Mouse (Mus musculus): Measurements from ENCODE around the gene Cdh13. TPM values are rescaled to one million over a fixed set of nuclear protein-coding genes. Genes with fewer than 3 reads are reported as not detected.
"Not testable (repeated sequence)": the region's sequence is repeated elsewhere in the genome, so short reads cannot be mapped to it uniquely, and the experiment has no call there.

Cdh13 gene
- polyA plus RNA-seq, 1 experiment from 2014 or later: 56.3 TPM

- no peaks in the 10 kb centered on the region for H3K27me3 ChIP-seq
- no peak for ATAC-seq
- WGBS: 90% methylated on average over 3 of the region's 3 CpGs
Observed at GRCm38 (mm10) chr8:119269576-119269975, 986.0 kb downstream of the Cdh13 start.

GRCm38 (mm10) chr8:119270371-119270770 lies 986.8 kb downstream of the Cdh13 start:
- no peaks in the 10 kb centered on the region for H3K36me3 ChIP-seq
- no peak overlapping the region for H3K9ac ChIP-seq (replicated peaks)
- H3K4me3 ChIP-seq (replicated peaks): no peak overlapping the region
- no peak overlapping the region for H3K27ac ChIP-seq
- H3K27me3 ChIP-seq: no peaks in the 10 kb centered on the region
- H3K4me2 ChIP-seq (replicated peaks): no peak overlapping the region
- no peaks in the 10 kb centered on the region for H3K9me3 ChIP-seq
- no peak for ATAC-seq
- H3K4me1 ChIP-seq (replicated peaks): no peaks in the 10 kb centered on the region
- WGBS: 88% methylated on average over 9 of the region's 9 CpGs

More at GRCm38 (mm10) chr8:119269576-119269975, 986.0 kb downstream of the Cdh13 start:
- Histone ChIP-seq H3K36me3 (no peaks in the 10 kb centered on the region), H3K4me3 (replicated peaks) (no peak overlapping the region), H3K9ac (replicated peaks) (no peak overlapping the region), H3K4me1 (replicated peaks) (no peaks in the 10 kb centered on the region), H3K27ac (no peak overlapping the region), H3K9me3 (no peaks in the 10 kb centered on the region), H3K4me2 (replicated peaks) (no peak overlapping the region)

GRCm38 (mm10) chr8:119272891-119273290 lies 989.4 kb downstream of the Cdh13 start:
- Histone ChIP-seq H3K9me3 (no peaks in the 10 kb centered on the region), H3K9ac (replicated peaks) (no peak overlapping the region), H3K27ac (no peak overlapping the region), H3K4me2 (replicated peaks) (no peak overlapping the region), H3K4me1 (replicated peaks) (no peaks in the 10 kb centered on the region), H3K4me3 (replicated peaks) (no peak overlapping the region), H3K27me3 (no peaks in the 10 kb centered on the region), H3K36me3 (no peaks in the 10 kb centered on the region)
- ATAC-seq: no peak
- WGBS: 73% methylated on average over 8 of the region's 8 CpGs

- WGBS: 100% methylated on average over 1 of the region's 1 CpGs
- no peaks in the 10 kb centered on the region for H3K36me3 ChIP-seq
- H3K4me1 ChIP-seq (replicated peaks): no peaks in the 10 kb centered on the region
- no peak overlapping the region for H3K27ac ChIP-seq
- no peak overlapping the region for H3K4me3 ChIP-seq (replicated peaks)
- no peaks in the 10 kb centered on the region for H3K9me3 ChIP-seq
- no peak overlapping the region for H3K4me2 ChIP-seq (replicated peaks)
- H3K9ac ChIP-seq (replicated peaks): no peak overlapping the region
- no peak for ATAC-seq
- no peaks in the 10 kb centered on the region for H3K27me3 ChIP-seq
Observed at GRCm38 (mm10) chr8:119275442-119275841, 991.9 kb downstream of the Cdh13 start.

- WGBS: 83% methylated on average over 3 of the region's 3 CpGs
- H3K27me3 ChIP-seq: no peaks in the 10 kb centered on the region
Observed at GRCm38 (mm10) chr8:119277047-119277451, 993.5 kb downstream of the Cdh13 start.

GRCm38 (mm10) chr8:119281761-119282160 lies 998.2 kb downstream of the Cdh13 start:
- no peak overlapping the region for H3K4me3 ChIP-seq (replicated peaks)
- no peak for ATAC-seq
- WGBS: 96% methylated on average over 2 of the region's 2 CpGs
- no peaks in the 10 kb centered on the region for H3K36me3 ChIP-seq
- H3K9me3 ChIP-seq: no peaks in the 10 kb centered on the region
- H3K27ac ChIP-seq: no peak overlapping the region
- no peak overlapping the region for H3K4me2 ChIP-seq (replicated peaks)
- H3K27me3 ChIP-seq: no peaks in the 10 kb centered on the region
- no peaks in the 10 kb centered on the region for H3K4me1 ChIP-seq (replicated peaks)
- H3K9ac ChIP-seq (replicated peaks): no peak overlapping the region

More at GRCm38 (mm10) chr8:119277047-119277451, 993.5 kb downstream of the Cdh13 start:
- H3K9me3 ChIP-seq: no peaks in the 10 kb centered on the region
- H3K4me2 ChIP-seq (replicated peaks): no peak overlapping the region
- H3K9ac ChIP-seq (replicated peaks): no peak overlapping the region
- H3K4me1 ChIP-seq (replicated peaks): no peaks in the 10 kb centered on the region
- ATAC-seq: no peak
- no peak overlapping the region for H3K27ac ChIP-seq
- H3K36me3 ChIP-seq: no peaks in the 10 kb centered on the region
- no peak overlapping the region for H3K4me3 ChIP-seq (replicated peaks)

GRCm38 (mm10) chr8:119284516-119284915 lies 1001.0 kb downstream of the Cdh13 start:
- H3K9ac ChIP-seq (replicated peaks): no peak overlapping the region
- no peak overlapping the region for H3K4me3 ChIP-seq (replicated peaks)
- H3K4me1 ChIP-seq (replicated peaks): no peaks in the 10 kb centered on the region
- no peaks in the 10 kb centered on the region for H3K36me3 ChIP-seq
- H3K27me3 ChIP-seq: no peaks in the 10 kb centered on the region
- no peak overlapping the region for H3K4me2 ChIP-seq (replicated peaks)
- 87% methylated on average over 9 of the region's 9 CpGs for WGBS
- ATAC-seq: no peak
- H3K27ac ChIP-seq: no peak overlapping the region
- no peaks in the 10 kb centered on the region for H3K9me3 ChIP-seq

GRCm38 (mm10) chr8:119284920-119285319 lies 1001.4 kb downstream of the Cdh13 start:
- 76% methylated on average over 4 of the region's 4 CpGs for WGBS
- no peak overlapping the region for H3K4me3 ChIP-seq (replicated peaks)
- no peak overlapping the region for H3K4me2 ChIP-seq (replicated peaks)
- no peaks in the 10 kb centered on the region for H3K9me3 ChIP-seq
- no peaks in the 10 kb centered on the region for H3K27me3 ChIP-seq
- no peaks in the 10 kb centered on the region for H3K36me3 ChIP-seq
- no peak overlapping the region for H3K27ac ChIP-seq
- no peak for ATAC-seq
- no peaks in the 10 kb centered on the region for H3K4me1 ChIP-seq (replicated peaks)
- H3K9ac ChIP-seq (replicated peaks): no peak overlapping the region

- Histone ChIP-seq H3K4me2 (replicated peaks) (no peak overlapping the region), H3K4me3 (replicated peaks) (no peak overlapping the region), H3K36me3 (no peaks in the 10 kb centered on the region), H3K4me1 (replicated peaks) (no peaks in the 10 kb centered on the region), H3K9me3 (0 out of 2 replicates have a peak, but pooled peaks cover 3% of the 10 kb centered on the region), H3K27ac (no peak overlapping the region), H3K27me3 (no peaks in the 10 kb centered on the region), H3K9ac (replicated peaks) (no peak overlapping the region)
- ATAC-seq: no peak
- WGBS: 83% methylated on average over 13 of the region's 13 CpGs
Observed at GRCm38 (mm10) chr8:119295477-119295876, 1011.9 kb downstream of the Cdh13 start.

GRCm38 (mm10) chr8:119297752-119298151 lies 1014.2 kb downstream of the Cdh13 start:
- WGBS: 26% methylated on average over 3 of the region's 3 CpGs

GRCm38 (mm10) chr8:119300335-119300734 lies 1016.8 kb downstream of the Cdh13 start:
- Histone ChIP-seq H3K9ac (replicated peaks) (no peak overlapping the region), H3K4me1 (replicated peaks) (no peaks in the 10 kb centered on the region), H3K27ac (no peak overlapping the region), H3K4me2 (replicated peaks) (no peak overlapping the region), H3K4me3 (replicated peaks) (no peak overlapping the region), H3K27me3 (no peaks in the 10 kb centered on the region), H3K36me3 (no peaks in the 10 kb centered on the region), H3K9me3 (0 out of 2 replicates have a peak, but pooled peaks cover 3% of the 10 kb centered on the region)
- WGBS: 87% methylated on average over 5 of the region's 5 CpGs
- ATAC-seq: no peak

More at GRCm38 (mm10) chr8:119297752-119298151, 1014.2 kb downstream of the Cdh13 start:
- not testable (repeated sequence) for ATAC-seq; H3K27ac ChIP-seq; H3K9ac ChIP-seq (replicated peaks); H3K9me3 ChIP-seq; H3K4me1 ChIP-seq (replicated peaks); H3K4me3 ChIP-seq (replicated peaks); H3K4me2 ChIP-seq (replicated peaks); H3K36me3 ChIP-seq; H3K27me3 ChIP-seq

- 0 out of 2 replicates have a peak, but pooled peaks cover 8% of the 10 kb centered on the region for H3K9me3 ChIP-seq
- no peak overlapping the region for H3K4me3 ChIP-seq (replicated peaks)
- no peaks in the 10 kb centered on the region for H3K4me1 ChIP-seq (replicated peaks)
- no peak overlapping the region for H3K27ac ChIP-seq
- H3K4me2 ChIP-seq (replicated peaks): no peak overlapping the region
- 88% methylated on average over 8 of the region's 8 CpGs for WGBS
- no peaks in the 10 kb centered on the region for H3K27me3 ChIP-seq
- no peak for ATAC-seq
- H3K36me3 ChIP-seq: no peaks in the 10 kb centered on the region
- no peak overlapping the region for H3K9ac ChIP-seq (replicated peaks)
Observed at GRCm38 (mm10) chr8:119304196-119304595, 1020.7 kb downstream of the Cdh13 start.

- Histone ChIP-seq H3K4me3 (replicated peaks) (no peak overlapping the region), H3K27me3 (no peaks in the 10 kb centered on the region), H3K9me3 (0 out of 2 replicates have a peak, but pooled peaks cover 4% of the 10 kb centered on the region), H3K9ac (replicated peaks) (no peak overlapping the region), H3K27ac (no peak overlapping the region), H3K4me2 (replicated peaks) (no peak overlapping the region), H3K36me3 (no peaks in the 10 kb centered on the region), H3K4me1 (replicated peaks) (no peaks in the 10 kb centered on the region)
- WGBS: 27% methylated on average over 3 of the region's 3 CpGs
- no peak for ATAC-seq
Observed at GRCm38 (mm10) chr8:119311412-119311811, 1027.9 kb downstream of the Cdh13 start.
